Mouse (Mus musculus): ENCODE results near the gene Rps13.

The Rps13 gene

GRCm38 (mm10) chr7:116290559-116290958, 43.4 kb downstream of the Rps13 start:
- no peak for DNase-seq (ENCODE audit: low spot score)

DNA sequence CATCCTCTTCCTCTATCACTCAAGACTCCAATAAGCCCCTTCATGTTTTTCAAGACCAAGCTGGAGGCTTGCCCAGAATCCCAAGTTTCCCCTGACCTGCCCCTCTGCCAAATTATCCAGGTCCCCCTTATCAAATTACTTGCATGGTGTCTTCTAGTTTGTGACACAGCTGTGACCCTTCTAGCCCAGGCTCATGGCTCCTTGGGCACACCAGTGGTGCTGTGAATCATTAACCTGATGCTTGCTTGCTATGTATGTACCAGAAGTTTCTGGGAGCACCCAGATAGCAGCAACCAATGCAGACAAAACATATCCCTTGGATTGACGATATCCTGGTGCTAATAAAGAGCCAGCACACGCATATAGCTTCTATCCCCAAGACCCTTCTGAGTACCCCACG, 45.0 kb downstream of the Rps13 start:
- DNase-seq (ENCODE audit: low spot score), result no peak

DNA sequence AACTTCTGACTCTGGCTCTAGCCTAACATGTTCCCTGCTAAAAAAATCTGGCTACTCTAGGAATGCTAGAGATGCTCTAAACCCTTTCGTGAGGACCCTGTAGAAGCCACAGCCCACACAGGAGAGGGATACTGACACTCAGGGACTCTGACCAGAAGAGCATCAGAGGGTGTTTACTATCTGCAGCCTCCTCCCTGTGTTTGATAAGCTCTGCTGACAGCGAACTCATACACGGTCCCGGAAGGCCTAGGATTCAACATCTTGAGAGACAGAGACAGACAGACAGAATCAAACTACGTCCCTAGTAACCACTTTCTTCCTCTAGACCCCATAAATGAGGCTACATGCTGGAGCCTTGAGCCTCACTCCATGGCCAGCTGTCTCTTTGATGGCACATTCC, 46.0 kb downstream of the Rps13 start:
- DNase-seq (ENCODE audit: low spot score), result no peak

- no peak for DNase-seq (ENCODE audit: low spot score)
Observed at GRCm38 (mm10) chr7:116286611-116287355, 47.2 kb downstream of the Rps13 start.

DNA sequence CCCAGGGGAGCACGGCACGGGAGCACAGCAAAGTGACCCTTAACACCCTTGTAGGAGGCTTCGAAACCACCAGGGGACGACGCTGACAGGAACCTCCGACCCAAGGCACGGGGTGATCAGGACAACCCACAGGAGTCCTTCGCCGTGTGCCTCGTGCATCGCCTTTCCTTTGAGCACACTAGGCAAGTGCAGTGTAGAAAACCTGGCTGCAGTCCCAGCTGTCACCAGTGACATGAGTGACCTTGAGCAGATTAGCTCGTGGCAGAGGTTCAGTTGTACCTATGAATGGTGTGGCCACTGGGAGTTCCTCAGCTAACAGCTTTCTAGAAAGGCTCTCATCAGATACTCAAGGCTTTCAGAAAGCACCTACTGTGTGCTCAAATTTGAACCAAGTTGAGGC, 47.8 kb downstream of the Rps13 start:
- DNase-seq (ENCODE audit: low spot score), result no peak

- DNase-seq (ENCODE audit: low spot score), result no peak
Observed at GRCm38 (mm10) chr7:116285216-116285615, 48.8 kb downstream of the Rps13 start.

DNA sequence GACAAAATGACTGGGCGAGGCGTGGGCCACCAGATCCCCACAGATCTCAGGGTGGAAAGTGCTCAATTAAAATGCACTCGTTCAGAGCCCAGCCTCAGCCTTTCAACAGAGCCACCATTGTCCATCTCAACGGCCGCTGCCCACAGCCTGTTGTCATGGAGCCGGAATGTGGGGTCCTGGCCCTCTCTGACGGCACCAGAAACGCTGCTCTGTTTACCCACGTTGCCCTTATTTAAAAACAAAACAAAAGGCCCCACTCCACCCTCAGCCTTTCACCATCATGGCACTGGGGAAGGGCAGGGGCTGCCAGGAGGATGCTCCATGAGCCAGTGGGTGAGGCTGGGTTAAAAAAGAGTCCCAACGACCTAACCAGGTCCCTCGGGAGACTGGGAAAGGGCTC, 51.2 kb downstream of the Rps13 start:
- no peak for DNase-seq (ENCODE audit: low spot score)

Data from testis, postnatal 14 days (tissue).